Mouse (Mus musculus) left cerebral cortex, postnatal 10 days (tissue): ENCODE measurements around the gene Tmem151b. TPM values are rescaled to one million over a fixed set of nuclear protein-coding genes. Genes with fewer than 3 reads are reported as not detected.

Experiments used
- DNase-seq, 2 experiments: peaks; one replicate each; pipeline ENCODE4 v3.0.0; 2021 to 2022; ENCODE audit warnings: low spot score in 2 of 2, mixed read lengths in 1 of 2; ENCODE audit errors: extremely low spot score in 1 of 2
- intact Hi-C: fragments of 180-260 bp; cut with DNase I; formaldehyde crosslinking; loops from one replicate; pipeline ENCODE4 v1.15.1; 2025
- total RNA-seq, 2 experiments: library from RNA; stranded (reverse); gene quantifications; 2 replicates each; pipeline ENCODE4 v1.2.3; 2021

Tmem151b gene
- total RNA-seq, 2 experiments from 2014 or later, result 99.5 to 104 TPM

GRCm38 (mm10) chr17:45567162-45567601, 17.7 kb upstream of the Tmem151b start:
- no peak for DNase-seq
- intact Hi-C loops, result no loop called here

DNA sequence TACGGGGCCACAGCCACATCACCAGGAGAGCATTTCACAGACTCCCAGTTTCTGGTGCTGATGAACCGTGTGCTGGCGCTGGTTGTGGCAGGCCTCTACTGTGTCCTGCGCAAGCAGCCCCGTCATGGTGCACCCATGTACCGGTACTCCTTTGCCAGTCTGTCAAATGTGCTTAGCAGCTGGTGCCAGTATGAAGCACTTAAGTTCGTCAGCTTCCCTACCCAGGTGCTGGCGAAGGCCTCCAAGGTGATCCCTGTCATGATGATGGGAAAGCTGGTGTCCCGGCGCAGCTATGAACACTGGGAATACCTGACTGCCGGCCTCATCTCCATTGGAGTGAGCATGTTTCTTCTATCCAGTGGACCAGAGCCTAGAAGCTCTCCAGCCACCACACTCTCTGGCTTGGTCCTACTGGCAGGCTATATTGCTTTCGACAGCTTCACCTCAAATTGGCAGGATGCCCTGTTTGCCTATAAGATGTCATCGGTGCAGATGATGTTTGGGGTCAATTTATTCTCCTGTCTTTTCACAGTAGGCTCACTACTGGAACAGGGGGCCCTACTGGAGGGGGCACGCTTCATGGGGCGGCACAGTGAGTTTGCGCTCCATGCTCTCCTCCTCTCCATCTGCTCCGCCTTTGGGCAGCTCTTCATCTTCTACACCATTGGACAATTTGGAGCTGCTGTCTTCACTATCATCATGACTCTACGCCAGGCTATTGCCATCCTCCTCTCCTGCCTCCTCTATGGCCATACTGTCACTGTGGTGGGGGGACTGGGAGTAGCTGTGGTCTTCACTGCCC, 17.1 kb upstream of the Tmem151b start:
- DNase-seq, result peak in 1 of 2 experiments; percentile 41
- intact Hi-C loops, result no loop called here

DNA sequence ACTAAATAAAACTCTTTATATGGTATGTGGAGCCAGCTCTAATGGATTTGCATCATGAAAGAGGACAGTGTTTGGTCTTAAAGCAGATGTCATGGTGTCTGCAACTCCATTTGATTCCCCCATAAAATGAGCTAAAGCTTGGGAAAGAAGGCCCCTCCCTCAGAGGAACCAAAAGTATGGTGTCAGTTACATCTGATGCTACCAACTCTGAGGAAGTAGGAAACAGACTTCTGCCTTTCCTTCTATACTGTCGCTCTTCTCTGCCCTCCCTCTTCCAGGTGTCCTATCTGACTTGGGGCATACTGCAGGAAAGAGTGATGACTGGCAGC, 16.5 kb upstream of the Tmem151b start:
- DNase-seq, result no peak

GRCm38 (mm10) chr17:45565103-45565502, 15.6 kb upstream of the Tmem151b start:
- intact Hi-C loops, result no loop called here
- no peak for DNase-seq

More for the DNA sequence above, 16.5 kb upstream of the Tmem151b start:
- intact Hi-C loops, result no loop called here

GRCm38 (mm10) chr17:45564531-45565084, 15.1 kb upstream of the Tmem151b start:
- intact Hi-C loops, result loop anchor here (1.0 kb wide), 1 partner anchor 8 kb away; no protein-coding TSS in a partner anchor
- DNase-seq, result peak in 1 of 2 experiments; percentile 58

DNA sequence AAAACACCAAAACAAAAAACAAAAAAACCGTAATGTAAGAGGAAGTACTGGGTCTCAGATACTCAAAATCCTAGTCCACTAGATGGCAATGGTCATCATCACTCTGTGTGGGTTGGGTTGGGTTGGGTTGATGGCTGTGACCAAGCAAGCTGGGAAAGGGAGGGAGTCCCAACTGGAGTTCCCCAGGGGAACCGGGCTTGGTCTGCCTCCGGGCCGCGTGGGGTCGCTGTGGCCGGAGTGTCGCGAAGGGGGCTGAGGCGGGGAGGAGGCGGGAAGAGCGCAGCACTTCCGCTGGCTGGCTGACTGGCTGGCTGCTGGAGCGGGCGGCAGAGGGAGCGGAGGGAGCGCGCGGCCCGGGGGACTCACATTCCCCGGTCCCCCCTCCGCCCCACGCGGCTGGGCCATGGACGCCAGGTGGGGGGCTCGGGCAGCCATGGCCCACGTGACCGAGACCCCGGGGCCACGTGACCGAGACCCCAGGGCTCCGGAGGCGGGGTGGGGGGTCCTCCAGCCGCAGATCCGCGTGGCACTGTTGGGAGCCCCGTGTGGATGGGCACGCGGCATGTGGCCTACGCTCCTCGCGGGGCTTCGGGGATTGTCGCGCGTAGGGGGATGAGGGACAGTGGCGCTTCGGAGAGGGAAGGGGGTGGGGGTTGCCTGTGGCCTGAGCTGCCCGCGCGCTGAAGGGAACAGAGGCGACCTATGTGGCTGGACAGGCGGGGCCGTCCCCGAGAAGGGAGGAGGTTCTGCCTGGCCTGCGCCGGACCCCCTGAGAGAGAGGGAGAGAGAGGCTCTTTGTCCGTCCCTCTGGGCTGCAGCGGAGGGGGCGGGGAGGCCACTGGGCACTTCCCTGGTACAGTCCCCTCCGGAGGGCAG, 14.4 kb upstream of the Tmem151b start, which contains the start of gene Slc35b2:
Gene Slc35b2 (plus strand): TSS at position 220 of the 876 bp plus-strand sequence.
- intact Hi-C loops, result loop anchor here (1.0 kb wide), 1 partner anchor 8 kb away; no protein-coding TSS in a partner anchor
- DNase-seq, result peak; percentile 87 to 96

DNA sequence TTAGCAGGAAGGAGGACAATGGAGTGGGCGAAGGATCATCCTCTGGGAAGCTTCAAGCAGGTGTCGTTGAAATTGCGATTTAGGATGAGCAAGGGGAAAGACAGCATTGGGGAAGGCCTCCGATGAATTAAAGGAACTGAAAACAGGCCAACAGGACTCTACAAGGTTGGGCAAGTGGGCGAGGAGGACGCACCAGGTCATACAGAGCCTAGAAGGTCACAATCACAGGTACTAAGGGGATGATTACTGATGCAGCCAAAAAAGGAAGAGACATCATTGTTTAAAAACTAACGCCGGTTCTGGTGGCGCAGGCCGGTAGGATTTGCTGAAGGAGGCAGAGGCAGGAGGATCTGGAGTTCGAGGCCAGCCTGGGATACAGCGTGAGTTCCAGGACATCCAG, 13.7 kb upstream of the Tmem151b start:
- DNase-seq, result no peak
- intact Hi-C loops, result no loop called here

DNA sequence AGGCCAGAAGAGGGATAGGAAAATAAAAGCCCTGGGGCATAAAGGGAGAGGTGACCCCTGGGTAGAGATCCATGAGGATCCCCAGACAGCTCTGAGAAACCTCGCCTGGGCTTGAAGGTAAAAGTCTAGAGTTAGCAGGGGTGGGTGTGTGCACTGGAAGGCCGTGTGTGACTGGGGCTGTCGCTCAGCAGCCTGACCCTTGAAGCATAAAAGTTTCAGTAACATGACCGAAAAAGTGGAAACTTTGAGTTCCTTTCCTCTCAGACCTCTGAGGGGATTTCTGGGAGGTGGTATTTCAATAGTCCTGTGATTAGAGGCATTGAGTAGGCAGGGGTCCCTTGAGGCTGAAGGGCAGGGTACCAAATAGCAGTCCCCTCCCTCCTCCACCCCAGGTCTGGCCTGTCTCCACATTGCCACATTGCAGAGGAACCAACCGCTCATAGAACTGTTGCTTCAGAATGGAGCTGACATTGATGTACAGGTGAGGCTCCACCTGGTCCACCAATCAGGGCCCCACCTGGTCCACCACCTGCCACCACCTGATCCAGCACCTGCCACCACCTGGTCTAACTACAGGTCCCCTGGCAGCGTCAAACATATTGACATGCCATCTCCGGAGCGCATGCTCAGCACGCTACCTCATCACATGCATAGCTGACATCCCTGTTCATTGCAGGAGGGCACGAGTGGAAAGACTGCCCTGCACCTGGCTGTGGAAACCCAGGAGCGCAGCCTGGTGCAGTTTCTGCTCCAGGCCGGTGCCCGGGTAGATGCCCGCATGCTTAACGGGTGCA, 10.5 kb upstream of the Tmem151b start:
- intact Hi-C loops, result no loop called here
- no peak for DNase-seq

DNA sequence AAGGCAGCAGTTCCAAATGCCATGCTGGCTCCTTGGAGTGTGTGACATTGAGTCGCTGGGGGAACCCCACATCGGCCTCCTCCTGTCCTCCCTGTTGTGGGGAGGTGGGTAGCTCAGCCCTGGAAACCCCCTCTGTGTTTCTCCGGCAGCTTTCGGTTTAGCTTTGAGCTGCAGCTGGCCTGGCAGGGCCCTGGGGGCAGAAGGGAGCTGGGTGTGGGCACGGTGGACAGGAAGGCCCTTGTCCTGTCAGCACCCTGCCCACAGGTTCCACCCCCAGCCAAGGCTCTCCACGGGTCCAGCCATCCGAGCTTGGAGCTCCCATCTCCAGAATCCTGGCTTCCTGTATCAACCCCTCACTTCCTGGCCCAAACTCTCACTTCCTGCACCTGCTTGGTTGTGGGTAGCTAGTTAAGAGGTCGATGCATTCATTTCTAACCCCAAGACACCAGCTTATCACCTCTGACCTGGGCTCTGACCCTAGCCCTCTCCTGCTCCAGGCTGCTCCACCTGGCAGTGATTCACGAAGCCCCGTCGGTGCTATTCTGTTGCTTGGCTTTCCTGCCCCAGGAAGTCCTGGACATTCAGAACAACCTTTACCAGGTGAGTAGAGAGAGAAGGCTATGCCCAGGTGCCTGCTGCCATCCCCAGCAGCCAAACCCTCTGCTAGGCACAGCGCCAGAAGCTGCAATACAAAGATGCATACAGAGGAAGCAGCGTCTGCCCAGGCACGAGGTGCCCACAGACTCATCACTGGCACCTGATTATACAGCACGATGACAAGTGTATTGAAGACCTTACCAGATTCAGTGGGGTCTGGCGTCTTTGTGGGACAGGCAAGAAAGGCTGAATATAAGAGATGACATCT, 8.8 kb upstream of the Tmem151b start:
- intact Hi-C loops, result no loop called here
- DNase-seq, result peak in 1 of 2 experiments; percentile 44

- intact Hi-C loops, result no loop called here
- no peak for DNase-seq
Observed at GRCm38 (mm10) chr17:45557246-45557824, 7.9 kb upstream of the Tmem151b start.

GRCm38 (mm10) chr17:45556514-45557245, 7.2 kb upstream of the Tmem151b start:
- no peak for DNase-seq
- intact Hi-C loops, result no loop called here

- intact Hi-C loops, result no loop called here
- no peak for DNase-seq
Observed at GRCm38 (mm10) chr17:45556107-45556489, 6.6 kb upstream of the Tmem151b start.

DNA sequence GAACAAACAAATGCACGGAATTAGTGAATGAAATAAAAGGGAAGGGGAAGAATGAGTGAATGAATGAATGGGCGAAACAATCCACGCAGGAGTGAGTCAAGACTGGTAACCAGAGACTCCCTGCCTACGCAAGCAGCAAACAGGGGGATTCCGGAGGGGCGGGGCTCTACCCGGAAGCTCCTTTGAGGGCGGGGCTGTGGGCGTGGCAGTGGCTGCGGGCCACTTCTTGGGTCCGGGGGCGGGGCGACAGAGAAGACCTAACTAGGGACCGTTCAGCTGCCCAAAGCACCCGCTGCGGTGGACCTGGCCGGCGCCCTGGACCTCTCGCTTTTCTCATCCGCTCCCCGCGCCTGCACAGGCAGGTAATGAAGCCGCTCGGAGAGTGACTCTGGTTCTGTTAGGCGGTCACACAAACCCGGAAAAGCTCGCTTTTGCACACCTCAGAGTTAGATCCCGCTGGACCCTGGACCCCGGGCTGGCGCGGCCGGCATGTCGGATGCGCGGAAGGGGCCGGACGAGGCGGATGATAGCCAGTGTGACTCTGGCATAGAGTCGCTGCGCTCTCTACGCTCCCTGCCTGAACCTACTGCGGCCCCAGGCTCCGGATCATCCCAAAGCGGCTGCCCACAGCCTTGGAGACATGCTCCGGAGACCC, 6.1 kb upstream of the Tmem151b start, which contains the start of gene Nfkbie:
Gene Nfkbie (plus strand): TSS at position 252 of the 655 bp plus-strand sequence.
- intact Hi-C loops, result no loop called here
- peak; percentile 84 to 96 for DNase-seq

- no peak for DNase-seq
- intact Hi-C loops, result no loop called here
Observed at GRCm38 (mm10) chr17:45554420-45554819, 4.9 kb upstream of the Tmem151b start.

DNA sequence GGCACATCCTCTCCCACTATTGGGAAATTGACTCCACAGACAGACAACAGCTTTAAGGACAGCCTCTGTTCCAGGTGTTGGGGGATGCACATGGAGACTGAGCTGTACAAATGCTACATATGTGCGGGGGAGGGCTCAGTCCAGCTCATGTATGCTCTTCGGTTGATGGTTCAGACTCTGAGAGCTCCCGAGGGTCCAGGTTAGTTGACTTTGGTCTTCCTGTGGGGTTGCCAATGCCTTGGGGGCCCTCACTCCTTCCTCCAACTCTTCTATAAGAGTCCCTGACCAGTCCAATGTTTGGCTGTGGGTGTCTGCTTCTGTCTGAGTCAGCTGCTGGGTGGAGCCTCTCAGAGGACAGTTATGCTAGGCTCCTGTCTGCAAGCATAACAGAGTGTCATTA, 3.6 kb upstream of the Tmem151b start:
- no peak for DNase-seq
- intact Hi-C loops, result loop anchor here (2.0 kb wide), 1 partner anchor 74 kb away; no protein-coding TSS in a partner anchor

- DNase-seq, result peak; percentile 74 to 77
- intact Hi-C loops, result loop anchor here (1.0 to 2.0 kb wide), 2 partner anchors 36 to 73 kb away; no protein-coding TSS in a partner anchor
Observed at GRCm38 (mm10) chr17:45551816-45552451, 2.5 kb upstream of the Tmem151b start.
